Mouse (Mus musculus): ENCODE data around the gene Pld5. TPM values are rescaled to one million over a fixed set of nuclear protein-coding genes. Genes with fewer than 3 reads are reported as not detected.

Pld5 gene
- total RNA-seq (2021), result under 1 TPM; 0.74 to 0.97 TPM
- long read RNA-seq, experiment 1, partial matches to known transcripts, result 0 of 2 reads
- long read RNA-seq, experiment 1, other reads (novel, unspliced or antisense), result 0 of 2 reads
- long read RNA-seq, experiment 2, result 0 reads

DNA sequence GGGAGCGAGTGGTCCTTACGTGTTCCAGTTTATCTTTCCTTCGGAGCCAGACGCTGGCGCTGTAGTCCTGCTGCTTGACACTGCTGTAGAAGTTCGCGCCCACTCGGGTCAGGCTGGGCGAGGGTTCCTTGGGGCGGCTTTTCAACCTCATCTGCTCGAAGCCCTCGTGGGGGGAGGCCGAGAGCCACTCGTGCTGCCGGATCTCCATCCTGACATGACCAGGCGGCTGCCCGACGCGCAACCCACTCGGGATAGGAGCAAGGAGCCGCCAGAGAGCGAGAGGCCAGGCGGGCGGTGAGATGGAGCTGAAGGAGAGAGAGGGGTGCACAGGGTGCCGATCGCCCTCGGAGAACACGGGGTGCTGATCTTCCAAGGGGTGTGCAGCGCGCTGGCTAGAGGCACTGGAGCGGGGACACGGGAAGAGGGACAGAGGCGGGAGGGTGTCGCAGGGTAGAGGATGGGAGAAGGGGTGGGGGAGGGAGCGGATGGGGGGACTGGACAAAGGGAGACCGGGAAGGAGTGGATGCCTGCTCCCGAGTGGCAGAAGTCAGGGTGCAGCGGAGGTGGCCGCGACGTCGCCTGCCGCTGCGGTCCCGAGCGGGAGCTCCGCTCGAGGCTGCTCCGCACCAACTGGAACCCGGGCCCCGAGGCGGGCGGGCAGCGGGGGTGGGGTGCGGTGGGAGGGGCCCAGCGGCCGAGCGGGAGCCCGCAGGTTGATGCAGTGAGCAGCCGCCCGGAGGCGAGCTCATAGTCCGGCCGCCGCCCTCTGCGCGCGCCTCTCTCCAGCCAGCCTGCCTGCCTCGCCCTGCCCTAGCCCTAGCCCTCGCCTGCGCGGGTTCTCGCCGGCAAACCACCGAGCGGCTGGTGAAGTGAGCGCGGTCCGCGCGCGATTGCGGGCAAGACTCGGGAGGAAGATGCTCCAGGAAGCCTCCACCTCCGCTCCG is at the start of gene Pld5:
Gene Pld5, minus strand, starts transcription at position 646 of the 944 bp plus-strand sequence.
- intact Hi-C loops (cut with DNase I), result no loop called here
- DNase-seq, result no peak

DNA sequence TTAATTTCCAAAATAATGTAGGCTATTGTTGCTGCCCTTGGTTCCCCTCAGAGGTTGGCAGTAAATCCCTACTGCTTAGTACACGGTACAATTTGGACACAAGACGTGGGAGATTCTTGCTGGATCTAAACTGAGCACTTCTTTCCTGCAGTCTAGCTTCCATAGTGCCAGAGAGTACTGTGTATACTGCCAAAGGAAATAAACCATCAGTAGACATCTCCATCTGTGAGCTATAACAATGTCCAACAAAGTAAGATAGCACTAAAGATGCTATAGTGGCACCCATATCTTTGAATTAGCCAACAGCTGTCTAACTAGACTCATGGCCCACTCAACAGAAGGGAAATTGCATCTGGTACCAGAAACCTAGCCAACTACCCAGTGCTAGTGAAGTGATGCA is 40.0 kb upstream of the Pld5 start:
- intact Hi-C loops (cut with DNase I), result no loop called here
- no peak for DNase-seq

GRCm38 (mm10) chr1:176310174-176310573 is 35.1 kb upstream of the Pld5 start:
- no peak for DNase-seq
- intact Hi-C loops (cut with DNase I), result no loop called here

DNA sequence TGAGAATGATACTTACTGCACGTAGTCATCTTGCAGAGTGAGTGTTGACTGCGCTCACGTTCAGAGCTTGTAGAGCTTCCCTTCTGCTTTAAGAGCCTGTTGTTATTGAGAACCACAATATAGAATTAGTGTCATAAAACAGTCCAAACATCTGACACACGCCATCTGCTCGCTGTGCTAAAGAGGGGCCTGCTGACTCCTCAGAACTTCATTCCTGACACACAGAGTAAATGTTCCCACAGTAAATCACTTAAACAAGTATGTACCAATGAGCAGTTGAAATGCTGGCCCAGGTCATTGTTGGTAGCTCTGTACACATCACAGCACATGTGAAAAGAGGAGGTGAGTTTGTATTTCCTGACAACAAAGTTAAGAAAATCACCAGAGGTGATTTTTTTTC is 14.3 kb upstream of the Pld5 start:
- DNase-seq, result no peak
- intact Hi-C loops (cut with DNase I), result no loop called here

- DNase-seq, result no peak
- intact Hi-C loops (cut with DNase I), result no loop called here
Observed at GRCm38 (mm10) chr1:176275611-176275980, 484 bp upstream of the Pld5 start.

DNA sequence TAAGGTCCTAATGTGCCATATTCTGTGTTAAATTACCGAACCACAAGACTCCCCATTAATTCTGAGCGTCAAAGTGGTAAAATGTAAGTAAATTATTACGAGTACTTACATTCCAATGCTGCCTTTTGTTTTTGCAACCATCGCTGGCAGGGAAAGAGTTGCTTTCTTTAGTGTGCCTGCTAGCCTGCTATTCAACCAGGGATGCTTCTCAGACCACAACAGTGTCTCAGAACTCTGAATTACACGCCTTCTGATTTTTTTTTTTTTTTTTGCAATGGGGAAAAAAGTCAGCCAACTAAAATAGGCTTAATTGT is 26.4 kb downstream of the Pld5 start:
- DNase-seq, result no peak
- intact Hi-C loops (cut with DNase I), result no loop called here

GRCm38 (mm10) chr1:176247885-176248716 is 27.0 kb downstream of the Pld5 start:
- no peak for DNase-seq
- intact Hi-C loops (cut with DNase I), result no loop called here

- DNase-seq, result no peak
Observed at GRCm38 (mm10) chr1:176239199-176239598, 35.9 kb downstream of the Pld5 start.

GRCm38 (mm10) chr1:176223794-176224193 is 51.3 kb downstream of the Pld5 start:
- intact Hi-C loops (cut with DNase I), result loop anchor here (2.0 to 10.0 kb wide), 3 partner anchors 201 to 621 kb away; no protein-coding TSS in a partner anchor
- no peak for DNase-seq

More at GRCm38 (mm10) chr1:176239199-176239598, 35.9 kb downstream of the Pld5 start:
- intact Hi-C loops (cut with DNase I), result no loop called here

DNA sequence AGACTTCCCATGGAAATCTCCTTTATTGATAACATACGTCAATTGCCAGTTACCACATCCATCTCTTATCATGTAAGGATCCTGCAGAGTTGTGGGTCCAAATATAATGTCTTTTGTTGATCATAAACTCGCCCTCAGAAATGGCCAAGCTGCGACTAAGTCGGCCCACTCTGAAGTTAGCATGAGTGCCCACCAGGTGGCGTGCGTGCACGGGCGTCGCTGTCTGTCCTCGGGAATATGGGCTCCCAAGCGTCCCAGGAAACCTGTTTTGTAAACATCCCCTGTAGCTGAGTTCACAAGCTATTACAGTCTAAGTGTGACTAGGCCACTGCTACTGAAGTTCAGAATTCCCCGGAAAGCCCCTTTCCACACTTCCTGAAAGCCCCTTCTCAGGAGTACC is 51.9 kb downstream of the Pld5 start:
- peak; percentile 61 to 69 for DNase-seq
- intact Hi-C loops (cut with DNase I), result loop anchor here (2.0 to 10.0 kb wide), 3 partner anchors 202 to 622 kb away; no protein-coding TSS in a partner anchor

DNA sequence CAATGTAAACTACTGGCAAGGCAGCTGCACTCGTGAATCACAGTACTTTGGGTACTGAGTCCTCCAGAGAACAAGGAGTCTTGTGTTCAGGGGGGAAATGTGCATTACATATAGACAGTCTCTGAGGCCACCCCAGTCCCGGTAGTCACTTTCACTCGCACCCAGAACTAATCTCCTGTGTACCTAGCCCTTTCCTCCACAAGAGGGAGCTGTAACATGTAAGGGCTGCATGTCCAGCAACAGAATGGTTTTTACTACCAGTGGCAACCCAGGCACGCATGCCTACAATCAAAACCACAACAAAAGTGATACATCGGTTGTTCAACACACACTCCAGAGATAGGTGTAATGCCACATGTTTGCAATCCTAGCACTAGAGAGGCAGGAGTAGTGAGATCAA is 56.9 kb downstream of the Pld5 start:
- DNase-seq, result no peak
- intact Hi-C loops (cut with DNase I), result no loop called here

GRCm38 (mm10) chr1:176213645-176214221 is 61.4 kb downstream of the Pld5 start:
- peak in 1 of 2 experiments; percentile 18 for DNase-seq
- intact Hi-C loops (cut with DNase I), result no loop called here

DNA sequence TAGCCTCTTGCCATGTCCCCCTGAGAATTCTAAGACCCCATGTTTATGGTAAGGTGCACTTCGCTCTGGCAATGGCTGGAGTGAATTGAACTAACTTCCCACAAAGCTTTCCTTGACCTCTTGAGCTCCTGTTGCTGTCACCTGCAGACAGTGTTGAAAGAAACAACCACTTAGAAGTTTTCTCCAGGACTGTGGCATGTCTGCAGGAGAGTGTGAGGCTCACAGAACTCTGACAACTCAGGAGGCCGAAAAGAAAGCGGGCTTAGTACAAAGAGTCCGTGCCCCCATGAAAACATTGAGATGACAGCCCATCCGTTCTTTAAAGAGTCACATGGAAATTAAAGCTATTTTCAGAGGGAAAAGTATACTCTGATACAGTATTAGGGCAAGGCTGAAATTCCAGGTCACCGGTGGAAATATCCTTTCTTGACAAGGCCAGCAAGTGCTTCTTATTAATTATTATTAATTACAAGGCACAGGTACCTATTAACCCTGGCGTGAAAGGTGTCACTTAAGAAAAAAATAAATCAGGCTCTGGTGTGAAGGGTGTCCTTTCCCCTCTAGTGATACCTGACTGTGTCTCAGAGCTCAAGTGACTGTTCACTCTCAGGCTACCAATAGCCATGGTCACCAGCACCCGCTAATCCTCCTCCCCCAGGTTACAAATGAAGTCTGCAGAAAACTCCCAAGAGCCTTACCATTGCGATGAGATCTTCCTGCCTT is 62.0 kb downstream of the Pld5 start:
- intact Hi-C loops (cut with DNase I), result no loop called here
- no peak for DNase-seq

GRCm38 (mm10) chr1:176210803-176211202 is 64.3 kb downstream of the Pld5 start:
- intact Hi-C loops (cut with DNase I), result no loop called here
- no peak for DNase-seq

DNA sequence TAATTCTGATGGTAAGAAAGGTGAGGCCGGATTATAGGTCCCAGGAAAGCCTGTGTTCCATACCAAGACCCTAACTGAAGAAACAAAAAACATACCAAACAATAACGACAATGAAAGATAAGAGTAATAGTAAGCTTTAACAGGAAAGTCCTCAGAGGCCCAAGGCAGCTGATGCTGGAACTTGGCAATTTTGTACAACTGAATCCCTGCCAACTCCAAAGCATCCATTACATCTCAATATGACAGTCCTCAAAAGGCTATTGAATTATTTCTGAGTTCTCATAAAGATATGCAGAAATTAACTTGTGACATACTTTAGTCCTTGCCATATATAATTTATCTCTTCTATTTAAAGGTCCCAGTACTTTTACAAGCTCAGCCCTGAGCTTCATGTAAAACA is 67.1 kb downstream of the Pld5 start:
- intact Hi-C loops (cut with DNase I), result no loop called here
- DNase-seq, result no peak

DNA sequence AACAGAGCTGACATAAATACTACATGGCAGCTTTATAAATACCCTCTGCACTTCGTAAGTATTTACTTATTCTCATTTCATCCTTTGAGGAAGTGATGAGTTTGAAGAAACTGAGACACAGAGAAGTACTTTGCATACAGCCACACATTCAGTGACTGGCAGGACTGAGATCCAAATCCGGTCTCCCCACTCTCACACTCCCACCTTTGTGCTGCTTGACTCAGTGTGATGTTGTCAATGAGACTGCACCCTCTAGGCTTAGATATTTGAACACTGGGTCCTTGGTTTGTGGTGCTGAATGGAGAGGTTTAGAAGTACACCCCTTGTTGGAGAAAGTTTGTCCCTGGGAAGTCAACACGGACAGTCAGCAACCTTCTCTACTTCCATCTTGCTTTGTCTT is 72.8 kb downstream of the Pld5 start:
- intact Hi-C loops (cut with DNase I), result no loop called here
- DNase-seq, result no peak

DNA sequence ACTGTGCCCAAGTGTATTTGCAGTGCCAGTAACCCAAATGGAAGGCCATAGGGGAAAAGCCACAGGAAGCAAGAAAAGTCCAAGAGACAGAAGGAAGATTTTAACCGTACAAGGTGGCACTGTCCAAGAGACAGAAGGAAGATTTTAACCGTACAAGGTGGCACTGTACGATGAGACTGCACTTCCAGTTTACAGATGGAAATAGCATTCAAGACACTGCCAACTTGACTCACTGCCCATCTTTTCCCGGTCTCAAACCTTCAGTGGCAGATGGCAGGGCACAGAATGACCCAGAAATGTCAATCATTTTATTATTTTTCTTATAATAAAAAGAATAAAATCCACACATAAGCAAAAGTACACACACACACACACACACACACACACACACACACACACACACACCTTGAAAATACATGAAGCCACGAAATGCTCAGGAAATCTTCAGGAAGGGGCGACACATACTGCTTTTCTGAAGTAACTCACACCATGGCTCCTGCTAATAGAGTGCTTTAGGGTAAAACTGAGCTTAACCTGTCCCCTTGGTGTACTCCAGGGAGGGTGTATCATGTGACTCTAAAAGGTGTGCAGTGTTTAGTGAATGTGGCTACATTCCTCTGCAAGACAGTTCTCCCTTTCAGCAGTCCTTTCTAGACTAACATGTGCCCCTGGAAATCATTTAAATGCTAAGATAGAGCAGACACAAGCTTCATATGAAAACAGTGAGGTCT is 77.9 kb downstream of the Pld5 start:
- peak in 1 of 2 experiments; percentile 9 for DNase-seq
- intact Hi-C loops (cut with DNase I), result no loop called here

DNA sequence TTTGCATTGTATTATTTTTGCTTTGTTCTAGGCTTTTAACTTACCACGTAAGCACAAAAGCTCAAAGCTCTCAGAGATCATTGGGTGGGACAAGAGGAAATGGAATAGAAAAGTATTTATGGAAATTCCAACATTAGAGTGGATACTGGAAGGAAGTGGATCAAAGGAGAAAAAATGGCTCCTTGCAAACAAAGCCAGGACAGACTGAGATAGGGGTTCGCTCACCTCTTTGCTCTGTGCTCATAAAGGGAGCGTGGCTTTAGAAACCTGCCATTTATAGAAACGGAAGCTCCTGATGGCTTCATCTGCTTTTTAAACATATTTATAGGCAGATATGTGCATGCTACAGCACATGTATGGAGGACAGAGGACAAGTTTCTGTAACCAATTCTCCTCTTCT is 78.8 kb downstream of the Pld5 start:
- intact Hi-C loops (cut with DNase I), result no loop called here
- DNase-seq, result no peak

DNA sequence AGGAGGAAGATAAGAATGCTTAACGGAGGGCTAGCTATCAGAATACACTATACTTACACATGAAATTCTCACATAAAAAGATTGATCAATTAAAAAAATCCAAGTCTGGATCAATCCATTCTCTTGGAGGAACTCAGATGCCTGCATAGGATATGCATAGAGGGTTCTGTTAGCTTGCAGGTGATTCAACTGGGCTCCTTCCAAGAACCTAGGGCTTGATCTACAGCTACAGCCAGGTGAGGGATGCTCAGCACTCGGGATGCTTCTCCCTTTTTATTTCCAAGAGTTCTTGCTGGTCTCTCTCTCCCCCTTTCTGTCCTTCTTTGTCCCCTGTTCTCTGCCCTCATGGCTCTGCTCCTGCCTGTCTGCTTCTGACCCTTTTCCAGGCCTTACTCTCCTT is 80.4 kb downstream of the Pld5 start:
- intact Hi-C loops (cut with DNase I), result no loop called here

GRCm38 (mm10) chr1:176183991-176184390 is 91.1 kb downstream of the Pld5 start:
- no peak for DNase-seq
- intact Hi-C loops (cut with DNase I), result no loop called here

More for the DNA sequence above, 80.4 kb downstream of the Pld5 start:
- no peak for DNase-seq
